Mouse (Mus musculus) ES-E14 (cell line): ENCODE measurements around the gene Cfap299.

Source experiments
- CHD2 ChIP-seq: IDR thresholded peaks from 2 replicates; pipeline ENCODE4 v1.6.1; 2014; ENCODE audit warnings: mild to moderate bottlenecking, low read depth, low read length, inconsistent platforms
- HCFC1 ChIP-seq: IDR thresholded peaks from 2 replicates; pipeline ENCODE4 v1.6.1; 2012; ENCODE audit warnings: low read length, inconsistent platforms, borderline replicate concordance; ENCODE audit not compliant: insufficient read depth
- ZC3H11A ChIP-seq: IDR thresholded peaks from 2 replicates; pipeline ENCODE4 v1.6.1; 2012; ENCODE audit warnings: low read depth, mild to moderate bottlenecking, inconsistent platforms, low read length, borderline replicate concordance
- ZNF384 ChIP-seq: IDR thresholded peaks from 2 replicates; pipeline ENCODE4 v1.6.1; 2012; ENCODE audit warnings: low read depth, low read length, inconsistent platforms

DNA sequence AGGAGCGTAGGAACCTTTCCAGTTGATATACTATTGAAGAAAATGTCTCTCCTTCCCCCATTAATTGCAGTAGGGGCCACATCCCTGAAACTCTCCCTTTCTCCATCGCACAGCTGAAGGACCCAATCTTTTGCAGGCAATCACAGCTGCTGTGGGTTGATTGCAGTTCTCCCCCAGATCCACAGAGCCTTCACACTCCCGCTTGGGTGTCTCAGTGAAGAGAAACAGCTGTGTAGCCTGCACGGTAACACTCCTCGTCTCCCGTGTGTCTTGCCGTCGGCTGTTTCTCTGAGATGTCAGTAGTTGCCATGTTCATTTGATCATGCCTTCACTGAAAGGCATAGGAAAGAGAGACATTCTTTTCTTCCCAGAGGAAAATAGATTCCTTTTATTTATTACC is 148.2 kb downstream of the Cfap299 start:
- TF ChIP-seq ZC3H11A (no peak), CHD2 (no peak), HCFC1 (no peak), ZNF384 (no peak)
